In the genomic region with DNA sequence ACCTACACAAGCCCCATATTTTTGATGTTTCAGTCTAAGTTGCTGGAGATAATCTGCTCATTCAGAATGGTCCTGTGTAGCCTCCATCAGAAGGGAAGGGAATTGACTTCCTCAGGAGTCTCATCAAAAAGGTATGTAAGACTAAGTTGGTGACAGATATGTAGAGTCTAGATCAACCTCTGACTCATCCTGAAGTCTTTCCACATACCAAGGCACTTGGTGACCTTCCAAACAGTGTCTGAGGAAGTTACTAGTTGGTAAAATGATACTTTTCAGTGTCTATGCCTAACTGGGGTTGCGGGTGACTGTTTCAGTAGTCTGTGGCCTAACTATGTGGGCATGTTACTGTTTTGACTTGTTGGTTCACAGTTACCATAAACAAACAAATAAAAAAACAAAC, we compare ENCODE assay signal across 27 mouse cellular contexts.
DNase-seq lines count a peak whose midpoint lies in the region; ATAC-seq and TF ChIP-seq lines count a peak whose summit lies in the region.
"Had no signal": no experiment of that assay in that cellular context is flagged by ENCODE, and none has a peak within 500 bp of the region (broad histone marks: within the 10 kb centered on the region; RNA-seq: fewer than 3 reads in every experiment).

No protein-coding gene starts in this region.

- peak; percentile 94 for ATAC-seq in Patski
- ATAC-seq in megakaryocyte, adult 5-6 weeks (ENCODE audit: poor library complexity, severe bottlenecking): peak; percentile 46
- ATAC-seq: CD4-positive, CD25-positive, alpha-beta regulatory T cell, adult 4 months; forebrain, embryonic 14.5 days; intestine, embryonic 16.5 days; midbrain, embryonic 16.5 days had no signal

- no peaks in the 10 kb centered on the region for H3K27me3 ChIP-seq in Patski
- H3K27me3 ChIP-seq: embryonic facial prominence, embryonic 15.5 days; heart, embryonic 12.5 days; hindbrain, embryonic 13.5 days; limb, embryonic 15.5 days; neural tube, embryonic 12.5 days had no signal

- in situ Hi-C loops in Patski (cut with MboI; ENCODE audit: low pct_unique_long_range_greater_than_20kb): no loop called here

- CTCF ChIA-PET in Patski (lab: Charles Lee): no interaction called here

- POLR2A ChIA-PET in Patski (lab: Charles Lee): no interaction called here

- no peak for TF ChIP-seq CTCF in Patski (IDR thresholded peaks at IDR 0.05)

- peak; percentile 21 for DNase-seq in adrenal gland, adult 2 months
- DNase-seq in adrenal gland, adult 8-10 months: no peak
- DNase-seq in 3134 (ENCODE audit: extremely low read depth, insufficient read length, low spot score) (peak; percentile 63), Patski (ENCODE audit: low read depth, low spot score) (peak; percentile 51)
- DNase-seq in layer of hippocampus, adult 9-11 months: no peak
- DNase-seq in spleen, adult 12 weeks (ENCODE audit: low spot score): no peak
- DNase-seq in right cerebral cortex, postnatal 4 days: no peak
- DNase-seq: adrenal gland, postnatal 25 days; cerebellum, adult 11-12 months; cerebellum, postnatal 10 days; gastrocnemius, postnatal 36 days; heart, adult 2 months; heart, postnatal 4 days; kidney, postnatal 25 days; lung, adult 2 months; lung, postnatal 10 days; right cerebral cortex, adult 18-20 months had no signal

Comparison
In these comparisons a context has a peak if more than half of its experiments do, and no peak if none do; other contexts are left out.
1. DNase-seq: peak in adrenal gland, adult 2 months (single experiment), 3134 (single experiment) and Patski (single experiment); none in adrenal gland, adult 8-10 months (single experiment), layer of hippocampus, adult 9-11 months (single experiment), spleen, adult 12 weeks (single experiment) and right cerebral cortex, postnatal 4 days (single experiment).